Mouse (Mus musculus) limb, embryonic 10.5 days (tissue): ENCODE measurements around the gene Hcrtr2. TPM values are rescaled to one million over a fixed set of nuclear protein-coding genes. Genes with fewer than 3 reads are reported as not detected.

ENCODE experiments used
- DNase-seq: peaks from one replicate; pipeline ENCODE4 v3.0.0-alpha.2; 2017; ENCODE audit warnings: low spot score
- H3K27ac ChIP-seq: fragments of 300-500 bp; sonication (generic); 2 replicates; pipeline ENCODE4 v1.5.1; 2016; ENCODE audit warnings: mild to moderate bottlenecking
- H3K27me3 ChIP-seq: fragments of 300-500 bp; sonication (generic); 2 replicates; pipeline ENCODE4 v1.6.1; 2016; ENCODE audit warnings: low read depth, mild to moderate bottlenecking; ENCODE audit not compliant: poor library complexity, severe bottlenecking
- H3K36me3 ChIP-seq: fragments of 300-500 bp; sonication (generic); 2 replicates; pipeline ENCODE4 v1.6.1; 2016; ENCODE audit warnings: mild to moderate bottlenecking, moderate library complexity
- H3K4me1 ChIP-seq: fragments of 300-500 bp; sonication (generic); 2 replicates; pipeline ENCODE4 v1.6.1; 2016
- H3K4me3 ChIP-seq: fragments of 300-500 bp; sonication (generic); 2 replicates; pipeline ENCODE4 v1.5.1; 2016; ENCODE audit warnings: mild to moderate bottlenecking, moderate library complexity
- H3K9me3 ChIP-seq: fragments of 300-500 bp; sonication (generic); replicated peaks from 2 replicates; pipeline ENCODE4 v1.6.1; 2016; ENCODE audit warnings: mild to moderate bottlenecking
- WGBS: fragments of 180-500 bp; shearing (Covaris S2); methylation state at CpG from one replicate; pipeline ENCODE4 v1.1.7; 2016; 5-methylcytosine and 5-hydroxymethylcytosine counted together
- polyA plus RNA-seq: library from polyadenylated mRNA; unstranded; fragments of >200 nt; fragmentation: Nextera tagmentation; extraction: Ambion mirVana; gene quantifications from 2 replicates; pipeline ENCODE4 v1.2.1, GENCODE M21; 2016

Hcrtr2 gene
- polyA plus RNA-seq, 1 experiment from 2014 or later = 0.21 TPM

- no peak for DNase-seq
- no peak overlapping the region for H3K27ac ChIP-seq
- 83% methylated on average over 4 of the region's 4 CpGs for WGBS
Observed at GRCm38 (mm10) chr9:76217178-76217975, 106.3 kb downstream of the Hcrtr2 start.

DNA sequence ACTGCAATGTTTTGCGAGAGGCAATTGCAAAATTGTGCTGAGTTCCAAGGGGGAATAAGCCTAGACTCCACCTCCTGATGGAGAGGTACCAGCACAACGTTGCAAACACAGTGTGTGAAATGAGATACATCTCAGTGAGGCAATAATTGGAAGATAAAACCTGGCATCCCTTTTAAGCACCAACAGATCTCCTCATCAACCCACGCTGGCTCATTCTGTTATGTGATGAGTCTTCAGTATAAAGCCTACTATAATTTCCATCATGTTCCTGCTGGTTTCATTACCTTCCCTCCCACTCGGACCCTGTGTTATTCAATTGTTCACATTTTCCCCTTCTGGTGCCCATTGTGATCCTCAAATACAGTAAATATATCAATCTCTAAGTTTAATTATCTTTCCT, 109.0 kb downstream of the Hcrtr2 start:
- 76% methylated on average over 4 of the region's 4 CpGs for WGBS
- H3K27ac ChIP-seq = no peak overlapping the region
- H3K4me3 ChIP-seq = no peak overlapping the region
- H3K9me3 ChIP-seq = no peaks in the 10 kb centered on the region
- H3K4me1 ChIP-seq = no peaks in the 10 kb centered on the region
- no peaks in the 10 kb centered on the region for H3K27me3 ChIP-seq
- DNase-seq = no peak
- no peaks in the 10 kb centered on the region for H3K36me3 ChIP-seq

More at GRCm38 (mm10) chr9:76217178-76217975, 106.3 kb downstream of the Hcrtr2 start:
- H3K4me1 ChIP-seq = no peaks in the 10 kb centered on the region
- H3K4me3 ChIP-seq = no peak overlapping the region
- H3K9me3 ChIP-seq = no peaks in the 10 kb centered on the region
- H3K27me3 ChIP-seq = no peaks in the 10 kb centered on the region
- no peaks in the 10 kb centered on the region for H3K36me3 ChIP-seq

DNA sequence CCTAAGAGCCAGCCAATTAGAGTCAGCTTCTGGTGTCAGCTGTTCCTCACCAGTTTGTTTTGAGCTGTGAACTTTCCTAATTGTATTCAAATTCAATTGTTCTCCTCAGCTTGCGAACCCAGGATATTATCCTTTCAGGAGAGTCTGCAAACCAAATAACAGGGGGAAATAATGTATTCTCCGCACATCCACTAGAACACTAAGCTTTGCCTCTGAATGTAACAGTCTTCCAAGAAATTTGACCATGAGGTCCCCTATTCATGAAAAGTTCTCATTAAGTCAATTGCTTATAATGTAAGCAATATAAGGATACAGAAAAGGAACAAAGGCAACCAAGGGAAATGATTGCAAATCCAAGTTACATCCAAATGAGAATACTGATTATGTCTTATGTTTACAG, 110.1 kb downstream of the Hcrtr2 start, which contains the start of gene Gfral:
Gene Gfral (minus strand): TSS at position 101 of the 400 bp plus-strand sequence.
- H3K27ac ChIP-seq = no peak within 1 kb of the TSS
- H3K36me3 ChIP-seq = no peaks in the 10 kb centered on the region
- WGBS = 89% methylated on average over 2 of the region's 2 CpGs
- no peak for DNase-seq
- no peaks in the 10 kb centered on the region for H3K9me3 ChIP-seq
- H3K4me3 ChIP-seq = no peak within 1 kb of the TSS
- no peaks in the 10 kb centered on the region for H3K27me3 ChIP-seq
- H3K4me1 ChIP-seq = no peaks in the 10 kb centered on the region

DNA sequence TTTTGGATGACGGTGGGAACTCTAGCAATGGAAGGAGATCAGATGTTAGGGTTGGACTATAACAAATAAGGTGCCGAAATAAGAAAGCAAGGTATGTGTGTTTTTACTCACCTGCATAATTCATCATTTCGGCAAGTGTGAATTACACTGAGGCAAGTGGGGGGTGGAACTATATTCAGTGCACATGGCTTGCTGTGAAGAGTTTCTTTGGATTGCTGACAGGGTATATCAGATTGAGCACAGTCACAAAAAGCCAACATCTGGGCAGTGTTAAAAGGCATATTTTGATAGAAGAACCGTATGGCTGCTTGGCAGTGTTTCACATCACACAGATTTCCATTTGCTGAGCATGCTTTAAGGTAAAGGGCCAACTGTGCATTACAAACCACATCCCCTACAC, 126.7 kb downstream of the Hcrtr2 start:
- 81% methylated on average over 4 of the region's 4 CpGs for WGBS
- no peaks in the 10 kb centered on the region for H3K9me3 ChIP-seq
- no peak for DNase-seq
- no peaks in the 10 kb centered on the region for H3K27me3 ChIP-seq
- H3K4me3 ChIP-seq = no peak overlapping the region
- no peaks in the 10 kb centered on the region for H3K36me3 ChIP-seq
- no peak overlapping the region for H3K27ac ChIP-seq
- 0 out of 2 replicates have a peak, but pooled peaks cover 3% of the 10 kb centered on the region for H3K4me1 ChIP-seq

DNA sequence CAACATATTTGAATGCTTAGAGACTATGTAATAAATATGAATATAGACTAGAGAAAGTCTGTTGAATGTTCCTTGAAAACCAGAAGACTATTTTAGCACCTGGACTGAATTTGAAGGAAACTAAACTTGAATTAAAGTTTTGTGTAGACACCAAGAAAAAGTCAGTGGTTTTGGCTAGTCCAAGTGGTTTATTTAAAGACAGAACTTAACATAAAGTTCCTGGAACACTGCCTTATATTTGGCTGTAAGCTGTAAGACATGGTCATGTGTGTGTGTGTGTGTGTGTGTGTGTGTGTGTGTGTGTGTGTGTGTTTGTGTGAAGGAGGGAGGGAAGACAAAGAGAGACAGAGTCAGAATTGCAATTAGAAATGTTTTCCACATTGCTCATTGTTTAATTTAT, 144.4 kb downstream of the Hcrtr2 start:
- no peaks in the 10 kb centered on the region for H3K27me3 ChIP-seq
- 0 out of 2 replicates have a peak, but pooled peaks cover 3% of the 10 kb centered on the region for H3K4me1 ChIP-seq
- no peak overlapping the region for H3K4me3 ChIP-seq
- H3K36me3 ChIP-seq = no peaks in the 10 kb centered on the region
- no peaks in the 10 kb centered on the region for H3K9me3 ChIP-seq
- DNase-seq = no peak
- H3K27ac ChIP-seq = no peak overlapping the region

Other genes with a start within 250 kb of the Hcrtr2 start
- not detected in 2 replicates for gene Gfral, start 110.2 kb downstream of the Hcrtr2 start, polyA plus RNA-seq
- gene Fam83b, start 243.3 kb upstream of the Hcrtr2 start, polyA plus RNA-seq = 0.87 and 1.1 TPM in 2 replicates